Mouse (Mus musculus): ENCODE data around the gene Esm1.

Gene Esm1

DNA sequence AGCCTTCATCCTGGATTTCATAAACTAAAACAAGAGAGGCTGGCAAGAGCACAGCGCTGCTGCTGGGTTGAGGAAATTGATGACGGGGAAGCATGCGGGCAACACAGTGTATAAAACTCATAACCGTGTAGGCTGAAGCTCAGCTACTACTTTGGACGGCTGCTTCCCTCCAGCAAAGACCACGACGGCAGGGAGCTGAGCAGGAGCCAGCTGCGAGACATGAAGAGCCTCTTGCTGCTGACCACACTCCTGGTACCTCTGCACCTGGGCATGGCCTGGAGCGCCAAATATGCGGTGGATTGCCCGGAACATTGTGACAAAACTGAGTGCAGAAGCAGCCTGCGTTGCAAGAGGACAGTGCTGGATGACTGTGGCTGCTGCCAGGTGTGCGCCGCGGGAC is at the start of gene Esm1:
Esm1 (plus strand) TSS at position 36 of the 400 bp plus-strand sequence.
- DNase-seq (ENCODE audit: low spot score): no peak

DNA sequence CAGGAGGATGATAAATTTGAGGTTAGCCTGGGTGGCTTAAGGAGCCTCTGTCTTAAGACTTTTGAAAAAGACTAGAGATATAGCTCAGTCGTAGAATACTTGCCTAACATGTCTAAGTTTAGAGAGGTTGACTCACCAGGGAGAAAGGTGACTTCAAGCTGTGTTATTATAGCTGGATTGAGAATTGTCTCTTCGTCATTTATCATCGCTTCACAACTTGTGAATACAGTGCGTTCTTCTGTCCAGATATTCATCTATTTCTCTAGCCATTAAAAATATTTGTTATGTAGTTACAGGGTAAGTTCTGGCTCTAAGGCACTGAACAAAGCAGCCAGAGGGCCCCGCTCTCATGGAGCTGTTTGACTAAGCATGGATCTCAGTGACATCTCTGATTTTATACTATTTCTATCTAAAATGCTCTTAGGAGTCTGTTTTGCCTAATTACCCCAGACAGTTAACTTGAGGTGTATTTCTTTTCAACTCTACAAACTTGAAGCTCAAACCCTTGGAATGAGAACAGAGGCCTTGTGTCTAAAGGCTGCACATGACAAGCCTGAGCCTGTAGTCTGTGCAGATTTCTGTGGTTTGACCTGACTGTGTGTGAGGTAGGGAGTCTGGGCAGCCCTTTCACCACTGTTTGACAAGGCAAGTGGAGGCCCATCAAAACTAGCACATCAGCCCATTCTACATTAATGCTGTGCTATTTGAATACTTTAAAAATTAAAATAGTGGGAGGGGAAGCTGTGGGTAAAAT is 45.0 kb upstream of the Esm1 start:
- no peak for DNase-seq (ENCODE audit: low spot score)

DNA sequence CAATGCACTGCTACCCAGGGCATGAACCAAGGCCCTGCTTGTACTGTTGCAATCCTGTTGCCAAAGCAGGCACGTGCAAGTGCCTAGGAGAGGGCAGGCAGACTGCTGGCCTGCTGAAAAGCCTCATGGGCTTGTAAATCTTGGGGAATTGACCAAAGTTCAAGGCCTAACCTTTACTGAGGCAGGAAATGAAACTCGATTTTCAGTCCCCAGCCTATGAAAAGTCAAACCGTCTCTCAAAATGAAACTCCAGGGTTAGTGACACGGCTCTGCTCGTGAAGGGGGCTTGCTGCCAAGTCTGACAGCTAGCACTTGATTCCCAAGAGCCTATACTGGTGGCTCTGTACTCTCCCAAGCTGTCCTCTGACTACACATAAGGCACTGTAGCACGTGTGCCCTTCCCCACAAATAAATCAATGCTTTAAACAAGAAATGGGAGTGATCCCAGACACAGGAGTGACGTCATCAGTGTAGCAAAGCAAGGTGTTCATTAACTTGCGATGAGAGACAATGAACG is 41.4 kb upstream of the Esm1 start:
- DNase-seq (ENCODE audit: low spot score): no peak

DNA sequence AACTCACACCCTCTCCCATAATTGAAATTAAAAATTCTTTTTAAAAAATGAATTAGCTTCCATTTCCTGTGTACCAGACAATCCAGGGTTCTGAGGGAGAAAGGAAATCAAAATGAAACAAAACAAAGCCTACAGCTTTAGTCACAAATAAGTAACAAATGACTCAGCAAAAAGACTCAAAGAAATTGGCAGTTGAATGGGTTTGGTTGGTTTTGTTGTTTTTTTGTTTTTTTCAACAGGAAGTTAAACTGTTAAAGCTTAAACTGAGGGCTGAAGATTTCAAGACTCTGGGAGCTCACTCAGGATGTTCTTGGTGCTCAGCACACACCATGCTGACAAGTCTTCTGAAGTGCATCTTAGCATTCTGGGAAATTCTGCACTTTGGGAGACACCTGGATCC is 39.2 kb upstream of the Esm1 start:
- DNase-seq (ENCODE audit: low spot score): no peak

DNA sequence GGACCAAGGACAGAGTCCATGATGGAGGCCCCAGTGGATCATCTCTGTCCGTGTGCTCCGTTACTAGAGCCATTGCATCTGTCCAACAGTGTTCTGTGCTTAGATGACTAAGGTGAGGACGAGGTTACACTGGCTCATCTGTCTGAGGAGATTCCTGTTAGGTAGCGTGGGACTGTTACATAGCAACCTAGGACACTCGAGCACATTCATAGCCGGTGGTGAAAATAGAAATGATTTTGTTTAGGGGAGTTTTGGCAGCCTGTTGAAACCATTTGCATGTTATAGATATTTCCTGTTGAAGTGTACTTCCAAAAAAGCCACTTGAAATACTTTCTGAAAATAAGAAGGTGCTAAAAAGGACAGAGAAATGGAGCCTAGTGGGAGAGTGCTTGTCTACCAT is 35.3 kb upstream of the Esm1 start:
- peak; percentile 1 for DNase-seq (ENCODE audit: low spot score)

DNA sequence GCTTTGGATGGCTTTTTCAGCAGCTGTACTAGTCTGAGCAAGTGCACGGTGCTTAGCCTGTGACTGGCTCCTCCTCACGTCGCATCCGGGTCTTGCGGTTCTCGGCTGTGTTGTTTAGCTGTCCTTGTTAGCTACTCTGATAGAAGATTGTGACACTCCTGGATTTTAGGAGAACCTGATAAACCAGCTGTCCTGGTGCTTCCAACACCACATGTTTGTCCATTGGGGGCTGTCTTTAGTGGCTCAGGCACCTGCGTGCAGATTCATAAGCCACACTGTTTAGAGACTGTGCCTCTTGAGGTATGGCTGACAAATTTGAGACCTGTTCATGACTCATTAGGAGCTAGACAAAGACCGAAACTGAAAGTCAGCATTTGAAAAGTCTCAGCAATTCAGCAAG is 26.1 kb upstream of the Esm1 start:
- no peak for DNase-seq (ENCODE audit: low spot score)

DNA sequence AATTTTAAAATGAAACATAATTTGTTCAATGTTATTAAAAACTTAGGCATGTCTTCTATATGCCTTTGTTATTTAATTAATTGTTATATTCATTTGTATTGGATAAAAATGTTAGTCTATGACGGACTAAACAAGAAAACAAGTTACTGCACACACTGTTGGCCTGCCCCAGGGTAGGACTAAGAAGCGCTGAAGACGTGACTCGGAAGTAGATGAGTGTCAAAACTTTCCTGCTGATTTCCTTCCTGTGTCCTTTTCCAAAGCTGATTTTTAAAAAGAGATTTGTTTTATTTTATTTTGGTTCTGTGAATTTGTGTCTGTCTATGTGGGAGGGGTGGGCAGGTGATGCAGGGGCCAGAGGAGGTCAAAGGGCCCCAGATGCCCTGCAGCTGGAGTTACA is 25.7 kb upstream of the Esm1 start:
- DNase-seq (ENCODE audit: low spot score): no peak

DNA sequence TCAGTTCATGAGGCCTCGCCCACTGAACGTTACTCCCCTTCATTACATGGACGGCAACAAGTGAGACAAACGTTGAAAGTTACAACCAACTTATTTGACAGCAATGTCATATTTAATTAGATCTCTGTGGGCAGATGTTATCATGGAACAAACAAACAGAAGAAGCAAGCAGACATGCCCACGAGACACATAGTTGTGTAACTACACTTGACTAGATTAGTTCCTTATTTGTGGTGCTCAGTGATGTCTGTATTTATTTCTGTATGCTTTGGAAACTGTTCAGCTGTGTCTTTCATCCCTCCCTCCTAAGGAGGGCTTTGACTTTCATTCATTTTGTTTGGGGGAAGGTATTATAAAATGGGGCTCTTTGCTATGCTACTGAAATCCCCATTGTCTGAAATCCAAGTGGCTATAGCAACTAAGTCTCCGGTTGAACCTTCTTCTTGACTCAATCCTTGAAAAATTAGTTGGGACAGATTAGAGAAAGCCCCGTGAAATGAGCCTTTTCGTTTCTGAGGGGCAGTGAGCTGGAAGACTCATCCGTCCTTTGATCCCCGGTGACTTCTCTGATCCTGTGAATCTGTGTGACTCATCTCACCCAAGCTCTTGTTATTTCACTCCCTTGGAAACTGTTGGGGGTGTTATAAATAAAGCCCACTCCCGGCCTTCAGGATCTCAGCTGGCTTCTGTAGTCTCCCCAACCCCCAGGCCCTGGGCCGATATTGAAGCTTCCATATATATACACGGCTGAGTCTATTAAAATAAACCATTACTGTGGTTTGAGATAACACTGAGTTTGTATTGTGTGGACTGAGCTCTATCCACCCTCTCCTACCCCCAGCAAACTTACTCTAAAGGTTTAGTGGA is 12.4 kb upstream of the Esm1 start:
- no peak for DNase-seq (ENCODE audit: low spot score)

DNA sequence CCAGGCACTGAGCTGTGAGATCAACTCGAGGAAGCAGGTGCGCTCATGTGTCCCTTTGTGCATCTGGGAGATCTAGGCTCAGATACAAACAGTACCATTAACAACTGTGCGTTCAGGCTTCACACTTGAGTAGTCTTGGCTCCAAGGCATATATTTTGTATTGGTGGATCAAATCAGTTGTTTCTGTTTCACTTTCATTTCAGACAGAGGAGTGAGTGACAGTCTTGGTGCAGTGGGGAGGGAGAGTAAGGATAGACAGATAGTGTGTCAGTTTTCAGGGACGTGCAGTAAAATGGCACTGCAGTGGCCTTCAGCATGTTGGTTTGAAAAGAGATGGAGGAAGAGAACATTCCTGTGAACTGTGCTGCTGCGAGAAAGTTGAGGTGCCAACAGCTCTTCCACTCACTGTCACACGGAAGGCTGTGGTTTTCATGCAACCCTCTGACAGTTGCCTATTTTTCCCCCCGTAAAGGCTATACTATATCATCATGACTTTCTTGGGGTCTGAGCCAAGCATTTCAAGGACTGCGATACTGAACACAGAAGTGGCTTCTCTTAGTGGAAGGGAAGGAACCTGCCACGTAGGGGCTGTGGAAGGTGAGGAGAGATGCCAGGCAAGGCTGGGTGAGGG is 11.5 kb upstream of the Esm1 start:
- DNase-seq (ENCODE audit: low spot score): no peak

DNA sequence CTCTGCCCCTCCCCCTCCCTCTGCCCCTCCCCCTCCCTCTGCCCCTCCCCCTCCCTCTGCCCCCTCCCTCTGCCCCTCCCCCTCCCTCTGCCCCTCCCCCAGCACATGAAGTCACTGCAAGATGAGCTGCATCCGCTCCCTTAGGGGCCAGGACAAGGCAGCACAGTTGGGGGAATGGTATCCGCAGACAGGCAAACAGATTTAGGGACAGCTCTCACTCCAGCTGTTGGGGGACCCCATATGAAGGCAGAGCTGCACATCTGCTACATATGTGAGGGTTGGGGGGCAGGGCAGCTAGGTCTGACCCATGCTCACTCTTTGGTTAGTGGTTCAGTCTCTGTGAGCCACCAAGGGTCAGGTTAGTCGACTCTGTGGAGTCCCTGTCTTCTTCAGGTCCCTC is 10.1 kb upstream of the Esm1 start:
- DNase-seq (ENCODE audit: low spot score): no peak

DNA sequence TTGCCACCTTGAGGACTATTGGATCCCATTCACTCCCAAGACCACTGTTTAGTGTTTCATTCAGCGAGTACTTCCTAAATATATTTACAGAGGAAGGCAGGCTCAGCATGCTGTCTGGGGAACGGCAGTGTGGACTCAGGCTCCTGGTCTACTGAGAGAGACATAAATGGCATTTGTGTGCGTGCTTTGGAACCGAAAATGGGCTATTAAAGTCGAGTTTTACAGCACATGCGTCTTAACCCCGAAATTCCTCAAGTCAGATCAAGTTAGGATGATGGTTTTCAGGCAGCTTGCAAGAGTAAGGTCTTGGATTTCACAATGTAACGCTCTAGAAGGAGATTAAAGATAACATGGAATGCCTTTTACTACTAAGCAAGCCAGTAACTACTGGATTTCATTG is 8.7 kb upstream of the Esm1 start:
- no peak for DNase-seq (ENCODE audit: low spot score)

DNA sequence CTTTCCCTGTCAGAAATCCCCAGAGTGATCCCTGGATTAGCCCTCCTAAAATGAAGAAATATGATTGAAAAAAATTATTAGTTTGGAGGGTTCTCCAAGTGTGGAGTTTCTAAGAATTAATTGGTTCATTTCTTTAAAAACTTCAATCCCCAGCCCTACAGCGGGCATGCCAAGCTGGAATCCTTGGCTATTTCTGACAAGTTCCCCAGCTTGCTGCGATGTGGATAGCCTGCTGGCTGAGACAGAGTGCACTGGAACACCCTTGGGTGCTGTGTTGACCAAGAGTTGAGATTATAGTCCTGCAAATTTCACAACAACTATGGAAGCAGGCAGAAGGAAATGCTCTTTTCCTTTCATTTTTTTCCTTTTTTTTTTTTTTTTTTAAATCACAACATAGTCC is 7.8 kb upstream of the Esm1 start:
- DNase-seq (ENCODE audit: low spot score): no peak

DNA sequence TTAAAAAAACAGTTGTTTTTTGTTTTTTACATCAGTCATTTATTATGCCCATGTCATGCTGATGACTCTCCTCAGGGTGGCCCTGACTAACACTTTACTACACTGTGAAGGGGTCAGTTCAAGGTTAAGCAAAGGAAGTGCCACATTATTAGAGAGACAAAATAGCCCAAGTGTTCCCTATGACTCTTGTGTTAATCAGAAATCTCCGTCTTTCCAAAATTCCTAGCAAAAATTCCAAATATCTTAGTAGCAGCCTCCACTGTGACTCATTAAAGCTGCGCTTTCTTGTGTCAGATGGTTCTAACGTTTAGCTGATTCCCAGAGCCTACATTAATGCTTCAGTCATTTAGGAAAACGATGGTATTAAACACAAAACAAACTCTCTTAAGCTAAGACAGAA is 7.3 kb upstream of the Esm1 start:
- DNase-seq (ENCODE audit: low spot score): no peak

DNA sequence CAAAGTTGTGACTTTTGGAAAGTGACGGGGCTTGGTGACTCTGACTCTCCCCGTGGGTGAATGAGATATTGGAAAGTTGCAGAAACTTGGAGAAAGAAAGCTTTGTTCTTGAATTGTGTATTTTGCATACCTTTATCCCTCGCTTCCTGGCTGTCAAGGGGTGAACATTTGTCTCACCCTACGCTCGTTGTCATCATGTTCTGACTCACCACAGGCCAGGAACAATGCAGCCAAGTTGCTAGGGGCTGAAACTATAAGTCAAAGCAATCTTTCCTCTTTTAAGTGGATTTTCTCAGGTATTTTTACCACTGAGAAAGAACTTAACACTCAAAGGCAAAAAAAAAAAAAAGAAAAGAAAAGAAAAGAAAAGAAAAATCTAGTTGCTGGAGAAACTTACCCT is 6.3 kb upstream of the Esm1 start:
- no peak for DNase-seq (ENCODE audit: low spot score)

DNA sequence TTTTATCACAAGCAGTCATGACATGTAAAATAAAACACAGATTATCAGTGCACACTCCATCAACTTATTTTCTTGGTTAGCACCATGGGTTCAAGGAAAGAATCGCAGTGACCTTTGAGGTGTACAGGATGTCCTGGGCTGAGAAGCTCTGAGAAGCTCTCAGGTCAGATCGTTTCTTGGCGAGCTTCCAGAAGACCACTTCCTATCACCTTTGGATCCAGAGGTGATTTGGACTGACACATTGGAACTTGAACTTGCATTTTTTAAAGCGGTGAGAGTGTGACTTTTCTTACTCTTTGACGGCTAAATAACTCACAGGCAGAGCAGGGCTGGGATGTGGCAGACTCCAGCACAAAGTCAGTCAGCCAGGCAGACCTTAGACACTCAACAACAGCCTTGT is 4.1 kb upstream of the Esm1 start:
- DNase-seq (ENCODE audit: low spot score): no peak

DNA sequence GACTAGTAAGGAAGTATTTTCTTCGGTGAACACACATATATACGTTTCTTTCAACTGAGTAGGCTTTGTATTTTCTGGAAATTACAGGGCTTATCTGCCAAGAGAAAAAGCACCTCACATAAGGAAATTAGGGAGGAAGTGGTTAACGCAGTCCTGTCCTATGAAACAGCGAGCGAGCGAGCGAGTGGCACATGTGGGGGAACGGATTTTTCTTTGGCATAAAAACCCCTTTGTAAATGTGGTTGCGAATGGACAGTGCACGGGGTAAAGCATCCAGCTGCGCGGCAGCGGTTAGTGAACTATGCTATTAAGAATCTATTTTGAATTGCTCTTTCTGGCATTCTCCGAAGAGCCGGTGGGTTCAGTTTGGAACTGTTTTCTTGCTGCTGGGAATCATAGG is 1.9 kb downstream of the Esm1 start:
- no peak for DNase-seq (ENCODE audit: low spot score)

DNA sequence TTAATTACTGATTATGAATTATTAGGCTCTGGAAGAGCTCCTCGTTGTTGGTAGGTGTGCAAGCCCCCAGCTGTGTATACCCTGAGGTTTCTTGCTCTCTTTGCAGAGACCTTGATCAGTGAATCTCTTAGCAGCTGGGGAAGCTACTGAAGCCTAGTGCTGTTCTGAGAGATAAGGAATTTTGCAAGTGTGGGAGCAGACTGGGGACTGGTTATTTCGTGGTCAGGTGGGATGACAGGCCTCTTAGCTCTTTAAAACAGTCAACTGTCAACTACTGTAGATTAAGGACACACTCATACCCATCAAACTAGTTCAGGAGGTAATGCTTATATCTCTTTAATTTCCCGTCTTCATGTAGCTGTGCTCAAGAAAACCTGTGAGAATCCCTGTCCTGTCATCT is 2.9 kb downstream of the Esm1 start:
- no peak for DNase-seq (ENCODE audit: low spot score)

DNA sequence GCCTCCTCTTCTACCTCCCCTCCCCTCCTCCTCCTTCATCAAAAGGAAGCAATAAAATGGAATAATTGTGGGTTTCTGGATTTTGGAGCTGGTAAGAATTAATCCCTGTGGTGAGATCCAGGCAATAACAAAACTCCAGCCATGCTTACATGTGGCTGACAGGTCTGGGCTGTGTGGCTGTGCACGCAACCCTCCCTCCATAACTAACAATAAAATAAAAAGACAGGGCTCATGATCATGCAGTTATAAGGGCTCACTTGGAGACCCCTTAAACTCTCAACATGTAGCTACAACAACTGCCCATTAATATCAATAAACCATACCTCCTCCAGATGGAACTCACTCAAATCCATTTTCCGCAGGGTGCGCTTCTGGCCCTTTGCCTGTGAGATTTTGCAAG is 4.4 kb downstream of the Esm1 start:
- DNase-seq (ENCODE audit: low spot score): no peak

DNA sequence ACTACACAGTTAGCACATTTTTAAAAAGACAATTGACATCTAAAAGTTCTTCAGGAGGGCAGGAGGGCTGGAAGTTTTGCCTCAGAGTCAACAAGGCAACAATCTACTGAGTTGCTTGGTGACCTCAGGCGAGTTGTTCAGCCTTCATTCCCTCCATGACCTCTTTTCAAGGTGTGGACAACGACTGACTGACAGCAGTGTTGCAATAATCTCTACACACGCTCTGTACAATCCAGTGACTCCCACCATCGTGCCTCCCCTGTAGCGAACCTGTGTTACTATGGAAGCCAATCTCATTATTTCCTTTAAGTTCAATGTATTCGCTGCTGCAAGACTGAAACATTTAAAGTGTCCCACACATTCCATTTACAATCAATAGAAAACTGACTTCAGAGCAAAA is 12.4 kb downstream of the Esm1 start:
- no peak for DNase-seq (ENCODE audit: low spot score)

DNA sequence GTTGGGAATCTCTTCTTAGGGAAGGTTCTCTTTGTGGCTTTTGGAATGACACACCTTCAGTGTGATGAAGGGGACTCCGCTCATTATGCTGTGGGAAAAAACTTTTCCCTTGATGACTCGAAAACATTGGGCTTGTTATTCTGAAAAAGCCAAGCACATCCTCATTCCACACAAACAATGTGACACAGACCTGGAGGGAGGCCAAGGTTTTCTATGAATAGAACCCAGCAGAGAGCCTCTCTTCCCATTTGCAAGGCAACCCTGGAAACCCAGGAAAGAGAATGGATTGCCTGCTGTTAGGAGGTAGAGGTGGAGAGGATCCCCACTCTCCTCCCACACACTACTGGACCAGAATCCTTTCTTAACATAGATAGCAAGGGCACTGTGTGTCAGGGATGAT is 14.6 kb downstream of the Esm1 start:
- DNase-seq (ENCODE audit: low spot score): no peak

DNA sequence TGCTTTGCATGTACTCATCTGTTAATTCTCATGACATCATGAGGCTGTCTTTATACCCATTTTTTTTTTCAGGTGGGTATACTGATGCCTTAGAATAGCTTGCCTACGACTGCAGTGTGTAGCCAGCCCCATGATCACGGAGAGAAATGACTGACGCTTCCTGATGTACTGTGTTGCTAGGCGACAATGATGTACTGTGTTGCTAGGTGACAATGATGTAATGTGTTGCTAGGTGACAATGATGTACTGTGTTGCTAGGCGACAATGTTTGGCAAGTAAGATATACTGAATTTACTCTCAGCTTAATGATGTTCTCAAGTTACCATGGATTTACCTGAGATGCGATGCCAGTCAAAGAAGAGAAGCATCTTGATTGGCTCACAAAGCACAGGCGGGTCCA is 16.4 kb downstream of the Esm1 start, which contains the start of gene Gzmk:
Gzmk (minus strand) TSS at position 98 of the 400 bp plus-strand sequence.
- DNase-seq (ENCODE audit: low spot score): peak; percentile 49

DNA sequence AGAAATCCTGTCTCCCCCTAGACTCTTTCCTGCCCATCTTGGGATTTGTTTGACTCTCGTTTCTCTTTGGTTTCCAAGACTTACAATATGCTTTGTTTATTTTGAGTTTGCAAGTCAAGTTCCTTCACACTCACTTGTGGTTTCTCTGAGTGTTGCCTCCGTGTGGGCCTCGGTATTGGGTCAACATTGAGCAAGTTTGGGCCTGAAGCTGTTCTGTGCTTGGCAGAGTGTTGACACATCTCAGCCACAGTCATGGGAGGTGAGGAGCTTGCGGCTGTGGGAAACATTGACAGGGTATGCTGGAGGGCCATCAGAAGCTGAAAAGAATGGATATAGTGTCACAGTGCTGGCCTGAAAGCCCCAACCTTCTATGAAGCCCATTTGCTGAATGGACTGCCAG is 17.6 kb downstream of the Esm1 start:
- DNase-seq (ENCODE audit: low spot score): no peak
